Mouse (Mus musculus): ENCODE results near the gene S100a2.

S100a2 gene

DNA sequence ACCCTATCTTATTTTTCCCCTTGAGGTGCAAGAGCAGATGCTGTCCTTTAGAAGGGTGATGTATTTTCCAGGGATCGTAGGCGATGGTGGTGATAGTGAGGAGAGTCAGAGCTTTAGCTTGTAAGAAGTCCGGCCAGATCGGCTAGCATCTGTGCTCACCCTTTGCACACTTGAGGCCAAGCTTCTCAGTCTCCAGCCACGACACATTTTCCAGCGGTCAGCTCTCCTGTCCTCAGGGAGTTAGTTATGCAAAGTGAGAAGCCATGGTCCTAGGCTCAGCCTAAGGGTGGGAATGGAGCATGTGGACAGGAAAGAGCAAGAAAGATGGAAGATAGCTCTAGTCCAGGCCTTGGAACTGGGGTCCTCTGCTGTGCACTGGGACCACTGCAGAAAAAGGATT, 6.8 kb downstream of the S100a2 start:
- DNase-seq (ENCODE audit: low spot score), result no peak

DNA sequence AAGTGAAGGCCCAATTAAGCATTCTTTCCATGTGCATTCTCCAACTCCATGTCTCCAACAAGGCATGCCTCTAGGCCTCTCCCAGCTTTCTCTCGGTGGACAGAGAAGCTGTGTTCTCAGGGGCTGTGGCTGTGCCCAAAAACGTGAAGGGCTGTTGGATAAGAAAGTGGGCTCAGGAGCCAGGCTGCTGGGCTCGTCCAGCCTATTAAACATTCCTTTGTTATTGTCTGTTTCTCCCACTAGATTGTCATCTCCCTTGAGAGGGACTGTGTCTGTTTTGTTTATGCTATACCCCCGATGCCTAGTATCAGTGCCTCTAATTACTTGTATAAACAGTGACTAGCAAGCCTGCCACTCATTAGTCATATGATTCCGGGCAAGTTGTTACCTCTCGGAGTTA, 7.7 kb downstream of the S100a2 start:
- no peak for DNase-seq (ENCODE audit: low spot score)

DNA sequence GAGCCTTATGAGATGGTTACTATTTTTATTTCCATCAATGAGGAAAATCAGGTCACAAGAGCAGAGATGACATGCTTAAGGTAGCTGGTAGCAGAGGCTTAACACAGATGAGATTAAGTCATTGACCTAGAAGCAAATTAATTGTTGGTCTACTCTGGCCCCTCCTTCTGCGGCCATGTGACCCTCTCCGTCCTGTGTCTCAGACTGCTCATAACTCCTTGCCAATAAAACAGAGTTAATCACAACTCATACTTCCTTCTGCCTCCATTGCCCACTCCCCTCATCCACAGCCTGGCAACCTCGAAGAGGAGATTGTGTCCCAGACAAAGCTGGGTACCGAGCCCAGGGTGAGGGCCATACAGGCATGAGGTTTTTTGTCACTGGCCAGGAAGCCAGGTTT, 8.2 kb downstream of the S100a2 start:
- no peak for DNase-seq (ENCODE audit: low spot score)

DNA sequence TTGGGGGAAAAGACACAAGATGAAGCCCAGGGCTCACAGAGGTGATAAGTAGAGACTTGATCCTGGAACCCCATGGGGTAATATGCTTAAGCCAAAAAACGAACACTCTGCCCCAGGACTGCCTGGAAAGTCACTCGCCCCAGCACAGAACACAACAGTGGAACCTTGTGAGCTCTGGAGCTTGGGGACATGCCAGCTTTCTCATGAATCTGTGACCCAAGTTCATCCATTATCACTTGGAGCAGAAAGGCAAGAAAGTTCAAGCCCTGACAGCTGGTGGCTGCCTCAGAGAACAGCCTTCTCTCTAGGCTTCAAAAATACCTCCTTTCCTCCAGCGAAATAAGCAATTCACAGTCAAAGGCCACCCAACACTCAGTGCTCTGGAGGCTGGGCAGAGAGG, 9.4 kb downstream of the S100a2 start:
- no peak for DNase-seq (ENCODE audit: low spot score)

DNA sequence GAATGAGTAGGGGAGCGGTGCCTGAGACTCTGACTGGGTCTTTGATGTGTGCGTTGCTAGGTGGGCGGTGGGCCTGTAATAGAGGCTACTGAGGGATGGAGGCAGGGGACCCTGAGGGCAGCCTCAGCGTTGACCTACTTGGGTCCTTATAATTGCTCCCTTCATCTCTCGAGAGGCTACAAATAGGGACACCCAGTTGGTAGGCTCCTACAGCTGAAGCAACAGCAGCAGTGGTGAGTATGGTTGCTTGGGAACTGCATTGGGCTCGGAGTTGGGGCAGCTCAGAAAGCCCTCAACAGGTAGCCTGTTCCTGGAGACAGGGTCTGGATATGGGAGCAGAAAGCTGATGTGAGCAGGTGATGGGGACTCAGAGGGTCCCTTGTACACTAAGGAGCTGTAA, 10.0 kb downstream of the S100a2 start:
- no peak for DNase-seq (ENCODE audit: low spot score)

DNA sequence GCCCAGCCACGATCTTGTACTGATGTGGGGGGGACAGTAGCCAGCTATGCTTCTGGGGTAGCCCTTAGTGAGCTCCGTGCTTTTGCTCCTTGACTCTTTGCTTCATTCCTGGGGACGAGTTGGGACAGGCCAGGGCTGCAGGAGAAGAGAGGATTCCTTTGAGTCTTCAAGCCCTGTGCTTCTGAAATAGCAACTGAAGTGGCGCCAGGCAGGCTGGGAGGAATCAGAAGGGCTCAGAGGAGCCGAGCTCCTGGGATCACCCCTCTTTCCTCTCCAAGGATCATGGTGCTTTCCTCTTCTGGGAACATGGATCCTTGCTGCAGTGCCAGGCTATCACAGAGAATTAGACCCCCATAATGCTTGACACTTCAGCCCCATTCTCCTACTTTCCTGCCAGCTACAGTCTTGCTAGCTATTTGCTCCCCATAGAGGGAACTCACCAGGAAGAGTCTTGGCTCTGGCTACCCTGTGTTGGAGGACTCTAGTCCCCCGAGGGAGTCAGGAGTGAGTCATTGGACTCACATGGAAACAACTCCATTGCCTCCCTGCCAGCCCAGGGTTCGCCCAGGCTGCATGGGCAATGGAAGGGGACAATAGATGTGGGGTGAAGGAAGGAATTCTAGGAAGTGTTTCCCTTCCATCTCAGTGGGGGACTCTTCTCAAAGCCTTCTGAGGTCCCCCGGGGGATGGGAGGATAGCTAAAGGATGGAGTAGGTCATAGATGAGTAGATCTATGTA, 10.6 kb downstream of the S100a2 start:
- no peak for DNase-seq (ENCODE audit: low spot score)

DNA sequence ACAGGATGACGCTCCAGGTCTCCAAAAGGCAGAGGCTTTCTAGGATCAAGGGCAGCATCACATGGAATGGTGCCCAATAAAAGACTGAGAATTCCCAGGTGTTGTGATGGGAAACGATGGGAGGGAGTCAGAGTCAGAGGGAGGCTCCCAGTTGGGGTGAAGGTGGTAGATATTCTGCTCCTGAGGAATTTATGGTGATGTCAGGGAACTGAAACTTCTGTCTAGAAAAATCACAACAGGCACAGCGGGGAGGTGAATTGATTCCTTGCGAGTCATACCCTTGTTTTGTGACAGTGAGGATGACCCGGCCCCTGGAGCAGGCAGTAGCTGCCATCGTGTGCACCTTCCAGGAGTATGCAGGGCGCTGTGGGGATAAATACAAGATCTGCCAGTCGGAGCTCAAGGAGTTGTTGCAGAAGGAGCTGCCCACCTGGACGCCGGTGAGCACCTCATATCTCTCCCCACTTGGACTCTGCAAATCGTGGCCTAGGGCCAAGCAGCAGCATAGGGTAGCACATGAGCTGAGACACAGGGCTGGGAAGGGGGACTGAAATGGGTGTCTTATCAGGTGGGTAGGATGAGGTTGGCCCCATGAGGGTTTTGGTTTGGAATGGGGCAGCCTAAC, 11.6 kb downstream of the S100a2 start, which contains the start of gene Gm42674:
Gene Gm42674 (plus strand): TSS at position 419 of the 625 bp plus-strand sequence.
- DNase-seq (ENCODE audit: low spot score), result no peak

DNA sequence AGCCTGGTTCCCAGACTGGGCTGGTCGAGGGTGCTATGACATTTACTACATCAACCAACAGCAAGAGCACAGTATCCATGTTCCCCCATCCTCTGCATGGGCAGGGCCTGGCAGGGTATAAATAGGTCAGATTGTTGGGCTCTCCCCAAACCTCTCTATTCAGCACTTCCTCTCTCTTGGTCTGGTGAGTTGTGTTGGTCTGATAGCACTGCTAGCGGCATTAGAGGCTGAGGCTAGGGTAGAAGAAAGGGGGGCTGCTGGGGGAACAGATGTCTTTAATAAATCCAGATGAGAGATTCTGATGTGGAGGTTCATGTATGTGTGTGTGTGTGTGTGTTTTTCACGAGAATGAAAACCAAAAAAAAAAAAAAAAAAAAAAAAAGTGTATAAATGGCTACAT, 13.6 kb downstream of the S100a2 start, which contains the start of gene S100a4:
Gene S100a4 (plus strand): TSS at position 149 of the 400 bp plus-strand sequence.
- no peak for DNase-seq (ENCODE audit: low spot score)

DNA sequence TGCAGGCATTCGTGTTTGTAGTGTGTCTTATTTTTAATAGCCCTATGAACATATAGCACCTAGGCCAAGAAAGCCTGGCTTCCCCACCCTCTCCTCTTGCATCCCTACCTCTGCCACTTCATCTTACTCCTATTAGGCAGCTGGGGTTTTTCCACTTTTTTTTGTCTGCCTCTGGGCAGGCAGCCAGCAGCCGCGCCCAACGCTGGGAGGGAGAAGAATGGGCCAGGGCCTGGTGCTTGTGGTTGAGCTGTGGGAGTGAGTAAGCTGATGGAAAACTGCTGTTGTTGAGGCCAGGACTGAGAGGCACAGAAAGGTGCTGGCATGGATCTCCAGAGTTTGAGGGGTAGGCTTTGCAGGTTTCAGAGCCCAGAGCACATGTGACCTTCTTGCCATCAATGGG, 14.4 kb downstream of the S100a2 start:
- DNase-seq (ENCODE audit: low spot score), result peak; percentile 52

DNA sequence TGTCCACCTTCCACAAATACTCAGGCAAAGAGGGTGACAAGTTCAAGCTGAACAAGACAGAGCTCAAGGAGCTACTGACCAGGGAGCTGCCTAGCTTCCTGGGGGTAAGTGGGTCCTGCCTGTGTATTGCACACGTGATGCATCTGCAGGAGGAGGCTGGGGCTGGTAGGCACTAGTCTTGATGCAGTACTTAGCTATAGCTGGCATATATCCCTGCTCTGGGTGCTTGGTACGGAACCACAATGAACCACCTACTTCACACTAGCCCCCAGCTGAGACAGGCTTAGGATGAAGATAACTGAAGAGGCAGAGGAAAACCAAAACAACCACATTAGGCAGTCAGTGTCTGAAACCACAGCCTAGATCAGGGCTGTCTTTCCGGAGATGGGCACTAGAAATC, 15.0 kb downstream of the S100a2 start:
- no peak for DNase-seq (ENCODE audit: low spot score)

DNA sequence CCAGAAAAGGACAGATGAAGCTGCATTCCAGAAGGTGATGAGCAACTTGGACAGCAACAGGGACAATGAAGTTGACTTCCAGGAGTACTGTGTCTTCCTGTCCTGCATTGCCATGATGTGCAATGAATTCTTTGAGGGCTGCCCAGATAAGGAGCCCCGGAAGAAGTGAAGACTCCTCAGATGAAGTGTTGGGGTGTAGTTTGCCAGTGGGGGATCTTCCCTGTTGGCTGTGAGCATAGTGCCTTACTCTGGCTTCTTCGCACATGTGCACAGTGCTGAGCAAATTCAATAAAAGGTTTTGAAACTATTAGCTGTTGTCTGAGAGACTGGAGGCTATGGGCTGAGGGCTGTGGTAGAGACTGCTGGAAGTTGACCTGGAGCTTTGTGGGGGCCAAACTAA, 15.7 kb downstream of the S100a2 start:
- no peak for DNase-seq (ENCODE audit: low spot score)

DNA sequence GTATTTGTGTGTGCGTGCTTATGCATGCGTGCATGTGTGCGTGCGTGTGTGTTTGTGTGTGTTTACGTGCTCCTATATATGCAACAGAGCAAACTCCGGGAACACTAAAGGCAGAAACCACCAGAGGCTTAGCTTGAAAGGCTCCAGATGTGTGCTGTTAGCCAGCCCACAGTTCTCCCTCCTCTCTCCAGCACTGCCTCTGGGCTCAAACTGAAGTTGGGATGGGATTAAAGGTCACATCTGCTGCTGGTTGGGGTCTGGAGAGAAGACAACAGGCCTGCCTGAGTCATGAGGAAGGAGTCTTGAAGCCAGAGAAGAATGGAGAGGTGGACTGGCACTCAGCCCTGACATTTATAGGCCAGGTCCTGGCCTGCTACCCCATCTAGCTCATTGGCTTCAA, 16.1 kb downstream of the S100a2 start:
- DNase-seq (ENCODE audit: low spot score), result no peak

DNA sequence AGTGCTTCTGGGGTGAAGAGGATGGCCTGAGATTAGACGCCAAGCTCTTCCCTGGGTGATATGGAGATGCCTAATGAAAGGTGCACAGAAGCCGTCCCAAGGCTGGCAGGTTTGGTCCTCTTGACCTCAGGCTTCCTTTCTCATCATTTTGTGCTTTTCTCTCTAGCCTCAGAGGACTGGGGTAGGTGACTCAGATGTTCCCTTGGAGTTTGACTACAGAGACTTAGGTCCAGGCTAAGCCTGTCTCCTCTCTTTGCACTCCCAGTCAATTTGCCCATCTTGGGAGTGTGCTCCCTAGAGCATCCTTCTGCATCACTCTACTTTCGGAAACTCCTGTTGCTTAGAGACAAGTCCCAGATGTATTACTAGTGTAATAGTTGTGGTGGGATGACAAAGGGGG, 17.3 kb downstream of the S100a2 start:
- DNase-seq (ENCODE audit: low spot score), result no peak

DNA sequence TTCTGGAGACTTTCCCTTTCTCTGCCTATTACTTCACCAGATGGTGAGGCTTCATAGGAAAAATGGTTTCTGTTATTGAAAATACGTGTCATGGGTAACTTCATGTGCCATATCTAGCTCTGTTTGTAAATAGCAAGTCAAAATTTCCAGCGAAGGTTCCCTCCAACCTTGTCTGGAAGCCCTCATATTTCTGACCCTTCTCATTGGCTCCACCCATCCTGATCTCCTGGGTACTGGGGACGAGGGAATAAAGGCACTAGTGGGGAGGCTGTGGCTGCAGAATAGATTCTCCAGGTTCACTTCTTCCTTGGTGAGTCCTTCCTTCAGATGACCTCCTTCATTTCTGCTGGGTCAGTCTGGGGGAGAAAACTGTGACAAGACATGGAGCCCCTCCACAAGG, 18.2 kb downstream of the S100a2 start, which contains the start of gene S100a5:
Gene S100a5 (plus strand): TSS at position 301 of the 400 bp plus-strand sequence.
- DNase-seq (ENCODE audit: low spot score), result no peak

DNA sequence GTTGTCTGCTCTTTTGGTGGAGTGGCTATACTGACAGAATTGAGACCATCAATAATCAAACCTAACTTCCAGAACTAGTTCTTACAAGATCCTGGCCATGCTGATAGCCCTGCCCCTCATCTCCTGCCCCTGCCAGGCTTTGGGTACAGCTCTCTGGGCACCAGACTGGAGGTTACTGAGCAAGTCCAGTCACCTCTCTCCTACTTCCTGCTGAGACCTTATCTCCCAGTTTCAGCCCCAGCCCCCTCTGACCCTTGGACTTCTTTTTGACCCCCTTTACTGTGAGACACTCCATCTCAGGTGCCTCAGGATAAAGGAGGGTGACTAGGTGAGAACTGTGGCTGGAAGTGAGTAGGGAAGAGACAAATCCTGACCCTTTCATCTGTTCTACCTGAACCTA, 19.1 kb downstream of the S100a2 start:
- no peak for DNase-seq (ENCODE audit: low spot score)

DNA sequence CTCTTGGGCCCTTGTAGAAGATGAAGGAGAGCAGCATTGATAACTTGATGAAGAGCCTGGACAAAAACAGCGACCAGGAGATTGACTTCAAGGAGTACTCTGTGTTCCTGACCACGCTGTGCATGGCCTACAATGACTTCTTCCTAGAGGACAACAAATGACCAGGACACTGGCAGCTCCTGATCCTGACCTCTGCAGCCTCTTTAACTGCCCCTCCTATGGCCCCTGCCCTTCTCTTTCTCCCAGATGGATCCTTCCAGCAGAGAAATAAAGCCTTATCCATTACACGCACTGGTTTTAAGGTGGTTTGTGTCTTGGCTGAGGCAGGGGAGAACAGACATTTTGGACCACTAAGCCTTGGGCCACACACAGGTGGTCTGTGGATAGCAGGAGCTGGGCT, 21.4 kb downstream of the S100a2 start:
- DNase-seq (ENCODE audit: low spot score), result no peak

DNA sequence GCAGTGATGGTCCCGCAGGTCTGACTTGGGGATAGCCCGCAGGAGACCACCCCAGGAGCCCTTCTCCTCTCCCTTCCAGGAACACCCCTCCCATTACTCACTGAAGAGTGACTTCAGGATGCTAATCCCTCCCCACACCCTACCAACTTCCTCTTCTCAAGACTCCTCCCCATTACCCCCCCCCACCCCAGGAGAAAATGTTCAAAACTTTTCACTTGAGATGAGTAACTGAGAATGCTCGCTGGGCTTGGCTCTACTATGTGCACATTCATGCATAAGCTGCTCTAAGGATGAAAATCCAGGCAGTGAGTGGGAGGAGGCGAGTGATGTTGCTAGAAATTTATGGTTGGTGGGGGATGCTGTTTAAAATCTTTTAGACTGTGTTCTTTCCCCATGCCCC, 22.0 kb downstream of the S100a2 start:
- DNase-seq (ENCODE audit: low spot score), result no peak

DNA sequence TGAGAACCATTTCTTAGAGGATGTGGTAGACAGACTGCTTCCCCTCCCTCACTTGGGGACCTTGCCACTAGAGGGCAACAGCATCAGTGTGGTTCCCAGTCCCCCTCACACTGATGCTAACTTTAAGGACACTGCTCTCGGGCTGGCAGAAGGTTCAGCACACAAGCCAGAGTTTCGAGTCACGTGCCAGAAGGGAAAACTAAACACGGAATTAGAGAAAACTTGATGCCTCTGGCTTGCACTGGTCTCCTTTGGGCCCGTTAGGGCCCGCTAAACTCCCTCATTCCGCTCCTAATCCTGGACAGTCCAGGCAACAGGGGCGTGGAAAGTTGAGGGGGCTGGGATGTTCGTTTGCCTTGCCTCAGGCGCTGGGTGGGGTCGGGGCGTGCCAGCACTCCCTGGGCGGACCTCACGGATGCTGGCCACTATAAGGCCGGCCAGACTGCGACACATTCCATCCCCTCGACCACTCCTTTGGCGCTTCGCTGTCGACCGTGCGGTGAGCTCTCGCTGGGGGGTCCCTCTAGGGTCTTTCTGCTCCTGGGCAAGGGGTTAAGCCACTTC, 22.8 kb downstream of the S100a2 start, which contains the start of gene S100a6:
Gene S100a6 (plus strand): TSS at position 155 of the 564 bp plus-strand sequence.
- peak; percentile 44 for DNase-seq (ENCODE audit: low spot score)

DNA sequence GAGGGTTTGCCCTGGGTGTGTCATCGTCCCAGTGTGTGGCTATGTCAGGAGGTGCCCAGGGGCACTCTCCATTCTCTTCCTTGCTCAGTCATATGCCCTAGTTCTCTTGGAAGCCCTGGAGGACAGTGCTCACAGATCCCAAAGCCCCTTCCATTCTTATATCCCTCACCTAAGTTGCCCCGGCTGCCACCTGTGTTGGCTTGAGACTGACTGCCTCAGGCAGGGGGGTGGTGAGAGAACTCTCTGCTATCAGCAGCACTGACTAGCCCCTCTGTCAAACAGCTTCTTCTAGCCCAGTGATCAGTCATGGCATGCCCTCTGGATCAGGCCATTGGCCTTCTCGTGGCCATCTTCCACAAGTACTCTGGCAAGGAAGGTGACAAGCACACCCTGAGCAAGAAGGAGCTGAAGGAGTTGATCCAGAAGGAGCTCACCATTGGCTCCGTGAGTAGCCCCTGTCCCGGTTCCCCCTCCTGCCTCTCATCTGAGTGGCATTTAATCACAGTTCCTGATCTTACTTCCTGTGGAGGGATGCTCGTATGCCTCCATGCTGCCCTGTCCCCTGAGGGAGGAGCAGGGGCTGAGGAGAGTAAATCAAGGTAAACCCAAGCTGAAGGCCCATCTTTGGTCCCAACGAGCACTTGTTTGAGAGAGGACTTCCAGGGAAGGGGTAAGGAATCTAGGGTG, 23.6 kb downstream of the S100a2 start:
- no peak for DNase-seq (ENCODE audit: low spot score)

DNA sequence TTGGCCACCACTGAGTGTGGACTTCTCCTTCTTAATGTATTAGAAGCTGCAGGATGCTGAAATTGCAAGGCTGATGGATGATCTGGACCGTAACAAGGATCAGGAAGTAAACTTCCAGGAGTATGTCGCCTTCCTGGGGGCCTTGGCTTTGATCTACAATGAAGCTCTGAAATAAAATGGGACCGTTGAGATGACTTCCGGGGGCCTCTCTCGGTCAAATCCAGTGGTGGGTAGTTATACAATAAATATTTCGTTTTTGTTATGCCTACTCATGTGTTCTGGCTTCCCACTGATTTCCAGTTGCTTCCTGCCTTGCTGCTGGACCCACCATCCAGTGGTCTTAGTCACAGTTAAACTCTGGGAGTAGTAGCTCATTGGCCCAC, 24.1 kb downstream of the S100a2 start:
- DNase-seq (ENCODE audit: low spot score), result no peak

DNA sequence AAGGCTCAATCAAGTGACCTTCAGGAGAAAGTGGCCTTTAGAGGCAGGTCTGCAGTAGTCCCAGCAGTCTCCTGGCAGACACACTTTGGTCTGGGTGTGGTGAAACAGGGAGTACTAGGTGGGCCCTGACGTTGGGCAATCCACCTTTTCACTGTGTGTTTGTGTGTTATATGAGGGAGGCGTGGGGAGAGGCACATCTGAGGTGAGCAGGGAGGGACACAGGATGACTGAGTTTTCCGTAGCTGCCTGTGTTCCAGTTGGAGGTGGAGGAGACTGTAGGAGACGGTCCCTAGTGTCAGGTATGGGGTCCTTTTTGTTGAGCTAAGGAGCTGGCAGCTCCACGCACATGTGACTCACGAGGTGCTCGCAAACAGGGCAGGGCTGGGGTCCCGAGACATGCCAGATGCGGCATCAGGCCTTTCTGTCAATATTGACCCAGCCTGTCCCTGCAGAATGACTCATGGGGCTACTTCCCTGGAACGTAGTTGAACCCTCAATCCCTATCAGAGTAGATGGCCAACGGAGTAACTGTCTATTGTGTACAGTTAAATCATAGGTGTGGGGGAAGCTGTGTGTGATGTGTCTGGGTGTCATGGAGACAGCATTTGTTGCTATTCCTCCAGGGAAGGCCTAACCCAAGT, 24.7 kb downstream of the S100a2 start:
- DNase-seq (ENCODE audit: low spot score), result no peak

DNA sequence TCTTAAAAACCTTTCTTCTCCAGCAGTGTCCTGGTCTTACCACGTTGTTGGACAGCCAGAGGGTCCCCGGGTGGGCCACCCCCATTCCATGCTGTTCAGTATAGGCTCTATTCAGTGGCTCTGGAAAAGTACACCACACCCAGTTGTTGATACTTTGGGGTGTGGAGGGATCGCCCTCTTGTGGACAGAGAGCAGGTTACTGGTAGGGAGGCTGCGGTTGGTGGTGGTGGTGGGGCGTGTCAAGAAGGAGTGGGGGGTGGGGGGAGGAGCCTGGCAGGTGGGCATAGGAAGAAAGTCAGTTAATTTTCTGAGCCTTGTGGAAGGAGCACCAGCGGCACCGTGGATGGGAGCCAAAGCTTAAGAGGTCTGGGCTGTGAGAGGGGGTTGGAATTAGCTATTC, 25.4 kb downstream of the S100a2 start:
- peak; percentile 39 for DNase-seq (ENCODE audit: low spot score)

Data from testis, postnatal 14 days (tissue).